Mouse (Mus musculus) 3T3-L1 (cell line): ENCODE results near the gene Bmyc.
"Not testable (repeated sequence)": the region's sequence is repeated elsewhere in the genome, so short reads cannot be mapped to it uniquely, and the experiment has no call there.

Source experiments
- DNase-seq: peaks from one replicate; pipeline ENCODE4 v3.0.0-alpha.2; 2015; ENCODE audit warnings: low read depth, low spot score

Gene Bmyc

GRCm38 (mm10) chr2:25706643-25707481 is at the start of gene Bmyc:
Gene Bmyc (plus strand): TSS chr2:25706739.
- DNase-seq, result no peak

- peak; percentile 26 for DNase-seq
Observed at GRCm38 (mm10) chr2:25657246-25657645, 49.3 kb upstream of the Bmyc start.

DNA sequence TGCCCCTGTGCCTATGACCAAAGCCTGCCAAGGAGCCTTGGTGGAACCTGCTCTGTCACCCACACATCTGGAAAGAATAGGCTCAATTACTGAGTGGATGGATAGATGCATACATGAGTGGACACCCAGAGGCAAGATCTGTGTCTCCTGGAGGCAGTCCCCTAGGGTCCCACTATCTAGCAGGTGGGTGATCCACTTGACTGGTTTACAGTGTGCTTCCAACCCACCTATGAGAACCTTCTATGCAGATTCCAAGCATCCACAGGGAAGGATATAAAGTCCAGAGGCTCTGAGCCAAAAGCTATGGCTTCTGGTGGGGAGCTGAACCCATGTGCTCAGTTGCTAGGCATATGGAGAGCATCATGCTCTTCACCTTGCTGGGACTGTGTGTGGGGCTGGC is 48.9 kb upstream of the Bmyc start, which contains the start of gene Lcn5:
Gene Lcn5, plus strand, starts transcription at position 301 of the 400 bp plus-strand sequence.
- DNase-seq, result no peak

- DNase-seq, result no peak
Observed at GRCm38 (mm10) chr2:25660279-25660678, 46.3 kb upstream of the Bmyc start.

DNA sequence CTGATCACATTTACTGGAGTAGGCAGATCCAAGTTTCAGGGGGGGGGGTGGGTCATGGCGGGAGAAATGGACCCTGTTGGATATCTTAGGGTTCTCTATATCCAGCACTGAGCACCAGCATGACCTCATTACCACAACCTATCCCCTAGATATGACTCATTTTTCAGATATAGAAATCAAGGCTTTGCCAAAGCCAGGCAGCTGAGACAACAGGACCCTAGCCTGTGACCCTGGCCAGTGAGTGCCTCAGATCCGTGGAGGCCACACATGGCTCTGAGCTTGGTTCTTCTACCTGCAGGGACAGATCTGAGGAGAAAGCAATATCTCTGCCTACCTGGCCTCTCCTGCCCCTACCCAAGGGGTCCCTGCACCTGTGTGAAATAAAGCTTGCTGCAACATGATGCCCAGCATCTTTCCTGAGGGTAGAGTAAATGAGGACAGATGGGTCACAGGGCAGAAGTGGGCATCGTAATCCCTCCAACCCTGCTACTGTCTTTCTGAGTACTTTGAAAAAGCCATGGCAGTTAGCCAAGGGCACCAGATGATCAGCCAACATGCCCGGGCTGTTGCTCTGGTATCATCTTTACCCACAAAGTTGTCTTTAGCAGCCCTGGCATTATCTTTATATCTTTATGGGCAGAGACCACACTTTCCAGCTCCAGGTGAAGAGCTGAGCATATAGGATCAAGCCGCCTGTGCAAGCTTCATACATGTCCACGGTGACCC is 45.1 kb upstream of the Bmyc start:
- peak; percentile 61 for DNase-seq

- peak; percentile 68 for DNase-seq
Observed at GRCm38 (mm10) chr2:25663511-25663910, 43.0 kb upstream of the Bmyc start.

DNA sequence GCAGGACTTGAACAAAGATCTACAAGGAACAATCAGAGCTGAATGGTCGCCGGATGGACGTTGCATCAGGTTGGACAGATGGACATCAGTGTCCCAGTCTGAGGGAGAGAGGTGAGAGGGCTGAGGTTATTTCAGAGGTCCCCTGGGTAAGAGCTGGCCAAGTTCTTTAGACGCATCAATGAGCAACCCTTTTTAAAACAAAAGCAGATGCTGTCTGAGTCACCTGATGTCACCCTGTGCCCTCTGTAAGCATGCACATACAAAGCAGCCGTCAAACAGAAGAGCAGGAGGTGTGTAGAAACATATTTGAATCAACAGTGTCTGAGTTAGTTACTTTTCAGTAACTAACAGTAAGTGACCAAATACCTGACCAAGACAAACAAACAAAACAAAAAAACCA is 42.4 kb upstream of the Bmyc start:
- peak; percentile 26 for DNase-seq

DNA sequence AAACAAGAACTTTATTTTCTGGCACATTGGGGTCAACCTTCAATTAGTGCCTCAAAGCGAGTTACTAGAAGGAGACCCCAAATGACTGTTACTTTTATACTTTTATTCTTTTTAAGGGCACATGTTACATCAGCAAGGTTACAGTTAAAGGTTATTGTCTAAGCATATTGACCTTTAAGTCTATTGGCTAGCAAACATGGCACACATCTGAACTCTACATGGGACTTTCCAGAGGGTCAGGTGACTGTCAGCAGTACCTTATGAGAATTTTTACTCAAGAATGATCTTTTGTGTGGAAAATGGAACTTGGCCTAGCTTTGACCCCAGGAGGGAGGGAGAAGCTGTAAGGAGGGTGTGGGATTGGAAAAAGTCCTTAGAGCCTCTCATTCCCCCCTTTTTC is 40.0 kb upstream of the Bmyc start:
- DNase-seq, result no peak

- no peak for DNase-seq
Observed at GRCm38 (mm10) chr2:25676486-25676885, 30.1 kb upstream of the Bmyc start, which contains the start of gene Lcn6. Gene Lcn6 (plus strand): TSS chr2:25676786.

- DNase-seq, result no peak
Observed at GRCm38 (mm10) chr2:25679559-25679958, 27.0 kb upstream of the Bmyc start.

- DNase-seq, result no peak
Observed at GRCm38 (mm10) chr2:25682426-25682825, 24.1 kb upstream of the Bmyc start, which contains the start of gene Lcn10. Gene Lcn10 (plus strand): TSS chr2:25682726.

DNA sequence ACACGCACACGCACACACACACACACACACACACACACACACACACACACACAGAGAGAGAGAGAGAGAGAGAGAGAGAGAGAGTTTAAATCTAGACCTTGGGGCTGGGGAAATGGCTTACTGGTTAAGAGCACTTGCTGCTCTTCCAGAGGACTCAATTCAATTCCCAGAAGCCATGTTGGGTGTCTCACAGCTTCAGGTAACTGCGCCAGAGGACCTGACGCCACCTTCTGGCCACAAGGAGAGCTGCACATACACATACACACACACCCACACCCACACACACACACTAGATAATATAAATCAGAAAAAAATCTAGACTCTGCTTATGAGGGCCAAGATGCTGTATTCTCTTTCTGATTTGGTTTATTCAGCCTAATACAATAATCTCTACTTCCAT is 19.6 kb upstream of the Bmyc start:
- no peak for DNase-seq

GRCm38 (mm10) chr2:25694605-25695004 is 11.9 kb upstream of the Bmyc start:
- DNase-seq, result peak; percentile 83

- DNase-seq, result no peak
Observed at GRCm38 (mm10) chr2:25696951-25697350, 9.6 kb upstream of the Bmyc start.

GRCm38 (mm10) chr2:25698696-25699095 is 7.8 kb upstream of the Bmyc start:
- no peak for DNase-seq

GRCm38 (mm10) chr2:25699743-25700142 is 6.8 kb upstream of the Bmyc start, which contains the start of gene Obp2a:
Gene Obp2a (plus strand): TSS chr2:25700043.
- not testable (repeated sequence) for DNase-seq

DNA sequence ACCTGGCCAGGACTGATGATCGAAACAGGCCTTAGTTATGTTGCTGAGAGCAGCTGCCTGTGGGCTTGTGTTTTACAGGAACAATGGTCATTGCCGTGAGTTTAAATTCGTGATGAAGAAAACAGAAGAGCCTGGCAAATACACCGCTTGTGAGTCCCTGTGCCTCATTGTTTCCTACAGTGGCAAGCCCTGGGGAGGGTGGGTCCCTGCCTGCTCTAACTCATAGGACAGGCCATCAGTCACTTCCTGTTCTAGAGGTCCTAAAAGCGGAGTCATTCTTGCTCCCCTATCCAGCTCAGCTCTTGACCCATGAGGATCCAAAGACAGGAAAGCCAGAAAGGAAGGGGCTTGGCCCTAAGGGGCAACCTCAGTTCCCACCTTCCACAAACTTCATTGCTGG is 5.5 kb upstream of the Bmyc start:
- DNase-seq, result no peak

DNA sequence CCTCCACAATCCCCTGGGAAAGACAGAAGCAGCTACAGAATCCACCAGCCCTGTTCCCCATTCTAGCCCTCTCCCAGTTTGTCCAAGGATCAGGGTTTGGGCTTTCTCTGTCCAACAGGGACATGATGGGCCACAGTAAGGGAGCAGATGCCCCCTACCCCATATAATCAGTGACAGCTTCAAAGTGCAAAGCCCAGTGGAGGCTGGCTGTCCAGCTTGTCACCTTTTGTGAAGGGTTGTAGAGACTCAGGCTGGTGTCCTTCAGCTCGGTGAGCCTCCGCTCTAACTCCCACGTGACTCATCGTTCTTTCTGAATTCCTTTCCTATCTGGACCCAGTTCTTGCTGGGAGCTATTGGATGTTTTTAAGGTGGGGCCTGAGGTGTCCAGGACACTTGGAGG is 2.8 kb upstream of the Bmyc start:
- no peak for DNase-seq

DNA sequence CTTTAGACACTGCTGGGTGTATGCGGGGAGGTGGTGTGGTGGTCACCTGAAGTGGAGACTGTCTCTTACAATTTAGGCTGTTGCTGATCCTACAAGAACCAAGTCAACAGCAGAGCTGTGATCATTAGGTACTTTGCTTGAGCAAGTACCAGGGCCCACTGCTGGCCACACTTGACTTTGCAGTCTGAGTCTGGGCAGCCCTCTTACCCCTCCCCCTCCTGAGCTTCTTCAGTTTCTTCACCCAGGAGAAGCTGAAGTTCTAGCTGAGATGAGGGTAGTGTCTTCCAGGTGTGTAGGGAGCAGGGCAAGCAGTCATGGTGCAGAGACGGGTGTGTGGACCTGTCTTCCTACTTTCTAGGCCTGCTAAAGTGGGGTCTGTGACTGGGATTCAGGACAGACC is 1.6 kb downstream of the Bmyc start:
- no peak for DNase-seq

GRCm38 (mm10) chr2:25709056-25709455 is 2.5 kb downstream of the Bmyc start:
- not testable (repeated sequence) for DNase-seq

DNA sequence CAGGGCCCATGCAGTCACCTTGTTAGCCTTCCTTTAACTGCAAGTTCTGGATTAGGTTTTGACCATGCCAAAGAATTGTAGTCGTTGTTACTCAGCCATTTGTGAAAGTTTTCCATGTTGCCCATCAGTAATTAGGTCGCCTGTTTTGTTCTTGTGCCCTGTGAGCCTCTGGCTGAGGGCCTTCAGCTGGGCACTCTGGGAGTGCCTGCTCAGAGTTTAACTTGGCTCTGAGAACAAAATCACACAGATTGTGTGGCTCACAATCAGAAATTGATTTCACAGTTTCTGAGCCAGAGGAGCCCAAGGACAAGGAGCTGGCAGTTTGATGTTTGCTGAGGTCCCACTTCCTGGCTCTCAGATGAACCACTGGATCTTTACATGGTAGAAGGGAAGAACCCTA is 3.3 kb downstream of the Bmyc start:
- DNase-seq, result not testable (repeated sequence)

GRCm38 (mm10) chr2:25711641-25712040 is 5.1 kb downstream of the Bmyc start:
- DNase-seq, result not testable (repeated sequence)

GRCm38 (mm10) chr2:25717222-25717621 is 10.7 kb downstream of the Bmyc start:
- DNase-seq, result no peak
